ENCODE assay signal across 31 mouse cellular contexts in the genomic region with DNA sequence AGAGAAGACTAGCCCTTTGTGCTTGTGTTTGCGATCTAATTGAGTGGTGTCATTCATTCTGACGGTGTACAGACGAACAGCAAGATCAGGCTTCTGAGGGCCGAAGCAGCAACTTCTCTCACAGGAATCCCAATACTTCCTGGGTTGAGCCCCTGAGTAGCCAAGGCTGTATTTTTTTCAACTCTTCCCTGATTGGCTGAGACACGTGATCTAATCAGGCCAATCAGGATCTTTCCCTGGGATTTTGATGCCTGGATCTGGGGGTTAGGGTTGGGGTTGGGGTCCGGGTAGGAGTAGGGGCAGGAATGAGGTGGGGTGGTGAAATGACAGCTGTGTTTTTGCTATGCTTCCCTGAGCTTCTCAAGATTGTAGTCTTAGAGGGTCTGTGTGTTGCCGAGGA.
"Had no signal": no experiment of that assay in that cellular context is flagged by ENCODE, and none has a peak within 500 bp of the region (broad histone marks: within the 10 kb centered on the region; RNA-seq: fewer than 3 reads in every experiment).

No protein-coding gene starts in this region.

- DNase-seq: left cerebral cortex, postnatal 4 days; liver; liver, embryonic 13.5 days; liver, postnatal 0 days; lung, adult 18-20 months; lung, adult 2 months; lung, embryonic 14.5 days; lung, postnatal 10 days; lung, postnatal 14 days; lung, postnatal 36 days; lung, postnatal 4 days had no signal

- ATAC-seq: liver, embryonic 12.5 days; liver, postnatal 0 days; lung, postnatal 0 days; midbrain, embryonic 13.5 days; midbrain, embryonic 15.5 days; midbrain, embryonic 16.5 days had no signal

- H3K4me1 ChIP-seq: limb, embryonic 10.5 days; limb, embryonic 12.5 days; limb, embryonic 13.5 days; limb, embryonic 15.5 days; lung, embryonic 15.5 days; midbrain, embryonic 10.5 days; midbrain, embryonic 12.5 days; midbrain, embryonic 13.5 days; midbrain, embryonic 15.5 days; neural tube, embryonic 12.5 days had no signal

- H3K4me2 ChIP-seq: limb, embryonic 12.5 days; limb, embryonic 13.5 days; limb, embryonic 15.5 days; liver, embryonic 11.5 days; liver, embryonic 12.5 days; liver, embryonic 13.5 days; liver, embryonic 15.5 days; lung, embryonic 14.5 days; lung, embryonic 15.5 days; midbrain, embryonic 11.5 days; midbrain, embryonic 12.5 days; midbrain, embryonic 13.5 days; midbrain, embryonic 15.5 days; neural tube, embryonic 12.5 days had no signal

- H3K27ac ChIP-seq: limb, embryonic 10.5 days; limb, embryonic 12.5 days; limb, embryonic 13.5 days; limb, embryonic 15.5 days; liver, embryonic 12.5 days; liver, embryonic 13.5 days; liver, embryonic 14.5 days; liver, embryonic 15.5 days; lung, embryonic 15.5 days; macrophage; midbrain, embryonic 10.5 days; midbrain, embryonic 12.5 days; midbrain, embryonic 13.5 days; midbrain, embryonic 15.5 days; neural tube, embryonic 12.5 days had no signal

- H3K9ac ChIP-seq: limb, embryonic 12.5 days; limb, embryonic 13.5 days; limb, embryonic 15.5 days; liver, embryonic 12.5 days; liver, embryonic 13.5 days; liver, embryonic 14.5 days; liver, embryonic 15.5 days; liver, postnatal 0 days; lung, embryonic 14.5 days; lung, embryonic 15.5 days; midbrain, embryonic 12.5 days; midbrain, embryonic 13.5 days; midbrain, embryonic 15.5 days; neural tube, embryonic 12.5 days had no signal

- H3K9me3 ChIP-seq: limb, embryonic 10.5 days; limb, embryonic 12.5 days; limb, embryonic 13.5 days; limb, embryonic 15.5 days; liver, embryonic 12.5 days; liver, embryonic 13.5 days; liver, embryonic 15.5 days; lung, embryonic 15.5 days; midbrain, embryonic 10.5 days; midbrain, embryonic 12.5 days; midbrain, embryonic 13.5 days; midbrain, embryonic 15.5 days; neural tube, embryonic 12.5 days had no signal

- H3K36me3 ChIP-seq: limb, embryonic 10.5 days; limb, embryonic 12.5 days; limb, embryonic 13.5 days; limb, embryonic 15.5 days; liver, embryonic 12.5 days; liver, embryonic 13.5 days; liver, embryonic 15.5 days; lung, embryonic 15.5 days; midbrain, embryonic 10.5 days; midbrain, embryonic 12.5 days; midbrain, embryonic 13.5 days; midbrain, embryonic 15.5 days; neural tube, embryonic 12.5 days had no signal

- H3K4me3 ChIP-seq: limb, embryonic 10.5 days; limb, embryonic 12.5 days; limb, embryonic 13.5 days; limb, embryonic 15.5 days; liver, embryonic 12.5 days; liver, embryonic 13.5 days; liver, embryonic 15.5 days; lung, embryonic 15.5 days; megakaryocyte, embryonic 14.5 days; midbrain, embryonic 10.5 days; midbrain, embryonic 12.5 days; midbrain, embryonic 13.5 days; midbrain, embryonic 15.5 days; myocyte; neural tube, embryonic 12.5 days had no signal

- H3K27me3 ChIP-seq: limb, embryonic 12.5 days; limb, embryonic 13.5 days; limb, embryonic 15.5 days; liver, embryonic 12.5 days; liver, embryonic 13.5 days; liver, embryonic 15.5 days; lung, embryonic 15.5 days; megakaryocyte, embryonic 14.5 days; midbrain, embryonic 12.5 days; midbrain, embryonic 13.5 days; midbrain, embryonic 15.5 days; neural tube, embryonic 12.5 days had no signal
